Mouse (Mus musculus) c-Kit-positive CD71-positive TER-119-positive erythroid progenitor cells, embryonic 14.5 days (primary cell): Measurements from ENCODE around the gene Golph3.

ENCODE experiments used
- DNase-seq: peaks from one replicate; pipeline ENCODE4 v3.0.0-alpha.2; 2013; ENCODE audit warnings: low spot score

Golph3 gene

DNA sequence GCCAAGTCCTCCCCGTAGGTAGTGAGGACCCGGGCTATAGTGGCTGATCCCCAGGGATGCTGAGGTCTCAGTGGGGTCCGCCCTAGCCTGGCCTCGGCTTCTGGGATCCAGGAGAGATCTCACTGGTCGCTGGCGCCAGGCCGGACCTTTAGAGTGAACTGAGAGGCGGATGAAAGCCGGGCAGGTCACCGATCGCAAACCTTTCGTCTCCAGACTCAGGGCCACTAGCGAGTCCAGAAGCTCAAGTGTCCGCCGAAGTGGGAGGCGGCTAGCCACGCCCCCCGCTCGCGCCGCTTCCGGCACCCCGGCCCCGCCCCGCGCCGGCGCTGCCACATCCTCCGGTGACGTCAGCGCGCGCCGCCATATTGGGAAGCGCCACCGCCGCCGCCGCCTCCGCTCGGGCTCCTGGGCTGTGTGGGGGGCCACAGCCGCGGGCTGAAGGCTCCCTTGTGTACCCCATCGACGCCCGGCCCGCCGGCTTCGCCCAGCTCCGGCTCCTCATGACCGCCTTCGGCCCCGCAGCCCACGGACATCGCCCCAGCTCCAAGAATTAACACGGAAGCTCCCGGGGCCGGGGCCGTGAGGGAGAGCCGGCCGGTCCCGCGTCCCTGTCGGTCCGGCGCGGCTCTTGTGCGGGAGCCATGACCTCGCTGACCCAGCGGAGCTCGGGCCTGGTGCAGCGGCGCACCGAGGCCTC is at the start of gene Golph3:
Gene Golph3 (plus strand): TSS at position 360 of the 697 bp plus-strand sequence.
- peak; percentile 87 for DNase-seq

DNA sequence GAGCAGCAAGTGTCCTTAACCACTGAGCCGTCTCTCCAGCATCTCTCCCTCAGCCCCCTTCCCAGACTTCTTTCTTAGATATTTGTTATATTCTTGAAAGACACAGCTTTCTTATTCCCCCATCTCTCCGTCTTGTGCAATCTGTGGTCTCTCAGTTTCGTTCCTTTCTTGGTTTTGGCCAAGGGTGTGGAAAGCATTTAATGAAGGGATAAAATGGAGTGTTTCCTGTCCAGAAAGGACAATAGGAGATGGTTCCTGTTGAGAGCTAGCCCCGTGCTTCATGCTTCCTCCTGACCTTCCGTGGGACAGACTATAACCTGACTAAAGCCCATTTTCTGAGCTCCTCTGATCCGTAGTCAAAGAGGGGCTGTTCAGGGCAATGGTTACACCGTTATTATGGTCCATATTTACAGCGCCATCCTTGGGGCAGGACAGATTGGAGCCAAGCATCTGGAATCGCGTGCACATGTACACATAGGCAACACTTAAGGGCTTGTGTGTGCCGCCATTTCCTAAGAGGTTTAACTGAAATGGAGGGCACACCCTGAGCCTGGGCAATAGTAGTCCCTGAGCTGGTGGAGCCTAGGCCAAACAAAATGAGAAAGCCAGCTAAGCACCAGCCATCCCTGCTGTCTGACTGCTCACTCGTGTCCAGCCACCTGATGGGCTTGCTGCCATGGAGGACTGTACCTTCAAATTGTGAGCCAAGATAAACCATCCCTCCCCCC is 47.8 kb upstream of the Golph3 start:
- DNase-seq = no peak

DNA sequence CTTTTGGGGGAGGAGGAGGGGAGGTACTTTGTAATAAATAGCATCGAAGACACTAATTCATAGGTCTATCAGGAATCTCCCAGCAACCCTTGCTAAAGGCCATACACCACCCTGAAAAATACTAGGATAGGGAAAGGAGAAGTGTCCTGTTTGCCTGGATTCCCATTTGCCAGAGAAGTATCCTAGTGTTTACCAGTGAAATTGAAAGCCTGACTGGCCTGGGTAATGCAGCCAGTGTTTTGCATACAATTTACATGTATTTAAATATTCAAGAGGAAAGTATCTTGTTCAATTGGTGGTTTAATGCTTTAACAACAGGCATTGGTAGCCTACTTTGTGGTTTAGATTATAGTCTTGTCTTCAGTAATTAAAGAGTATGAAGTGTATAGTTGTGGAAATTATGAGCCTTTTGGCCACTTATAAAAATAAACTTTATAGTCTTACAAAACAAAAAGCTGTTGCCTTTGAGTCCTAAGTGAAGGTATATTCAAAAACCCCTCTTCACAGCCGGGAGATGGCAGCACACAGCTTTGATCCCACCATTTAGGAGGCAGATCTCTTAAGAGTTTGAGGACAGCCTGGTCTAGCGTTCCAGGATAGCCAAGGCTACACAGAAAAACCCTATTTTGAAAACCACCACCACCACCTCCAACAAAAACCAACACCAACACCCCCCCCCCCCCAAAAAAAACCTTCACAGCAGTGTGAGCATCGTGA is 47.0 kb upstream of the Golph3 start:
- DNase-seq = no peak

DNA sequence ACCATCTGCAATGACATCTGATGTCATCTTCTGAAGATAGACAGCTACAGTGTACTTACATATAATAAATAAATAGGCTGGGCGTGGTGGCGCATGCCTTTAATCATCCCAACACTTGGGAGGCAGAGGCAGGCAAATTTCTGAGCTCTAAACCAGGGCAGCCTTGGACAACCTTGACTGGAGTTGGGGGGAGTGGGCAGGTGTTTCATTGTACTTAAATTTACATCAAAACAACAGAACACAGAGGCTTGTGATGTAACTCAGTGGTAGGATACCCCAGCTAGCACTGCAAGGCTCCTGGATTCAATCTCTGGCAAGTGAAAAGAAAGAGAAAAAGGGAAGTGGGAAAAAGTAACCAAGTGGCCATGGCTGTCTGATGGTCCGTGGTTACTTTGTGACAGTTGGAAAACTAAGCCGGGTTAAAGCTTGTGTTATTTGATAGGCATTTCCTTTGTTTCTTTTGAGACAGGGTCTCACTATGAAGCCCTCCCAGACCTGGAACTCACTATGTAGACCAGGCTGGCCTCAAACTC is 46.1 kb upstream of the Golph3 start:
- DNase-seq = no peak

DNA sequence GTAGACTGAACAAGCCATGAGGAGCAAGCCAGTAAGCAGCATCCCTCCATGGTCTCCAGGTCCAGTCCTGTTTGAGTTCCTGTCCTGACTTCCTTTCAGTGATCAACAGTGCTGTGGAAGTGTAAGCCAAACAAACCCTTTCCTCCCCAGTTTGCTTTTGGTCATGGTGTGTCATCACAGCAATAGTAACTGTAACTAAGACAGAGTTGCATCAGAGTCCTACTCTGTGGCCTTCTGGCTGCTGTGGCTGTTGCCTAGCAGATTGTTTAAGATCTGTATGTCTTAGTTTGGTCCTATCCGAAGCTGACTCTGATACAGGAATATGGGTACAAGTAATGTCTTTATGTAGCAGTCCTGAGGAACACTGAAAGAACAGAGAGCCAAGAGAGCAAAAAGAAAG is 41.4 kb upstream of the Golph3 start:
- DNase-seq = no peak

DNA sequence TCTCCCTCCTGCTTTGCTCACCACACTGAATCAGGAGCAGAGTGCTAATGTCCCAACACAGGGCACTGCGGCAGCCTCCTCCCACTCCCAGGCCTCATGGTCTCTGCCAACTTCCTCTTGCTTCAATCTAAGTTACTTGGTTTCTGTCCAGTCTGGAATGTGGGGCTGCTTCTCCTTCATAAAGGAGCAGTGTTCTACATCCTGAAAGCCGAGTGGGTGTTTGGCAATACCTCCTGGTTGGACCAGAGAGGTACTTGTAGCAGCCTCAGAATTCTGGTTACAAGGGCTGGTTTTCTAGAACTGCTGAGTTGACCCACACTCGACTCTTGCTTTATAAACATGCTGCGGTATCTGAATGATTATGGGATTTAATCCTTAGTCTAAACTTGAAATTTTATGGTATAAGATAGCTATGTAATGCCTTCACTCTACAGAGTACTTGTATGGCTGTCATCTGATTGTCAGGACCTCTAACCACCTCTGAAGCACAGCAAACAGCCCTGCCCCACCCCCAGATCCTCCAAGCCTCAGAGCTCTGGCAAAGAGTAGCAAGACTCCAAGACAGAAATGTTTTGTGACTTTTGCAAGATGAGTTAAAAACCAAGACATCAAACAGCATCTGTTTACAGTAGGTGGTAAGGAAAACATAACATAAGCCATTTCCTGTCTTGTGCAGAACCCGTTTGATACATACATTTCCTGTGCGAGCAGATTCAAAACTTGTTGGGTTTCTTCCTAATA is 36.3 kb upstream of the Golph3 start:
- DNase-seq = no peak

DNA sequence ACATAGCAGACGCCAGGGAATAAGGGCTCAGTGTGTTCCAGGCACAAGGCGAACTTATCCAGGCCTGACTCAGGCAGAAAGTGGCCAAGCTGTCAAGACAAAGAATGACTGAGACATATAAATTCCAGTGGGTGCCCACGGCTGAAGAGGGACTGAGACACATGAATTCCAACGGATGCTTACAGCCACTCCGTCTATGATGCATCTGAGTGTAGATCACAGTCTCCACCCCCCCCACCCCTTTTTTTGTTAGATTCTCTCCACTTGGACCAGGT is 35.8 kb upstream of the Golph3 start:
- no peak for DNase-seq

DNA sequence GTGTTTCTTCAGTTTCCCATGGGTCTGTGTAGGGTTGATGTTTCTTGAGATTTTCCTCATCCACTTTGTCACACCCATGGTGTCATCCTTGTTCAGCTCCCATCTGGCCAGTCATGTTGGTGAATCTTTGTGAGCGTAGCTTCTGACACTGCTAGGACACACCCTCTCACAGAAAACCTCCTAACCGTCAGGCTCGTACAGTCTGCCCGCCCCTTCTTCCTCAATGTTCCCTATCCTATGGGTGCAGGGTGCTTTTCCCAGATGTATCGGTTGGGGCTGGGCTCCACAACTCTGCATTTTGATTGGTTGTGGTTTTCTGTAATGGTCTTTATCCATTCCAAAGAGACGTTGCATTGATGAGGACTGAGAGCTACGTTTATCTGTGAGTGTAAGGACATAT is 30.9 kb upstream of the Golph3 start:
- DNase-seq = no peak

DNA sequence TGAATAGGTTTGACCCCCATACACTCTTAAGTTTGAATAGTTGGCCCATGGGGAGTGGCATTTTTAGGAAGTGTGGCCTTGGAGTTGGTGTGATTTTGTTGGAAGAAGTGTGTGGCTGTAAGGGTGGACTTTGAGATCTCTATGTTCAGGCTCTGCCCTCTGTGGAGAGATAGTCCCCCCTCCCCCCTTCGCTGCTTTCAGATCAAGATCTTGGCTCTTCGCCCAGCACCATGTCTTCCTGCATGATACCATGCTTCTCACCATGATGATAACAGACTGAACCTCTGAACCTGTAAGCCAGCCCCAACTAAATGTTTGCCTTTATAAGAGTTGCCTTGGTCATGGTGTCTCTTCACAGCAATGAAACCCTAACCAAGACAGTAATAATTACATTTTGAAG is 29.5 kb upstream of the Golph3 start:
- DNase-seq = no peak

DNA sequence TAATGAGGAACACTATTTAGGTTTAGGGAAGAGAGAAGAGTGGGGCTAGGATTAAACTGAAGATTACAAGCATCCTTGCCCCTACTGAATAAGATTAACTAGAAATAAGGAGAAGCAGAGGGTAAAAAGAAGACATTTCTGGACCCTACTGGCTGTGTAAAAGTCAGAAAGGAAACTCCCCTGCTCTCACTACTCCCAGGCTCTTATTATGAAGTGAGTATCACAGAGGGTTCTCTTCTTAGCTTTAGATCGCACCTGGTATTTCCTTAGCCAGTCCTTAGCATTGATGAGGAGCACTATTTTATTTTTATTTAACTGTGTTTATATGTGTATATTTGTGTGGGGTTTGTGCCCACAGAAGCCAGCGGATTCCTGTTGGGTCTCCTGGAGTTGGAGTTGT is 25.0 kb upstream of the Golph3 start:
- DNase-seq = no peak

DNA sequence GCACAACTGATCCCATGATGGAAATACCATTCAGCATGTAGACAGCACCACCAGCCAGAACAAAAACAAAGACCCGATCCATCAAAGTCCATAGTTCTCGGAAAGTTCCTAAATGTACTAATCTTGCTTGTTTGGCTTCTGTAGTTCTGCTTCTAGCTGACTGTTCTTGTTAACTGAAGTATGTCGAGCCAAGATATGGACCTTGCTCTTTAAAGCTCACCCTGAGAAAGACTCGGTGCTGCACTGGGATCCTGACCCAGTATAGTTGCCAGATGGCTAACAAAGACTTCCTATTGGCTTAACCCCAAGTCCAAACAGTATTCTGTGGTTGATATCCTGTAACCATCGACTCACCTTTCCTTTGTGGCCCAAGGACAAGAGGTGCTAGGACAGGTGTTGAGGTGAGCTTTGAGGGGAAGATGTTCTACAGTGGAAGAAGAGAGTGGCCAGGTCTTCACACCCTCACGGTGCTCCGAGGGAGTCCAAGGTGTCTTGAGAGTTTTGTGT is 23.0 kb upstream of the Golph3 start:
- no peak for DNase-seq

DNA sequence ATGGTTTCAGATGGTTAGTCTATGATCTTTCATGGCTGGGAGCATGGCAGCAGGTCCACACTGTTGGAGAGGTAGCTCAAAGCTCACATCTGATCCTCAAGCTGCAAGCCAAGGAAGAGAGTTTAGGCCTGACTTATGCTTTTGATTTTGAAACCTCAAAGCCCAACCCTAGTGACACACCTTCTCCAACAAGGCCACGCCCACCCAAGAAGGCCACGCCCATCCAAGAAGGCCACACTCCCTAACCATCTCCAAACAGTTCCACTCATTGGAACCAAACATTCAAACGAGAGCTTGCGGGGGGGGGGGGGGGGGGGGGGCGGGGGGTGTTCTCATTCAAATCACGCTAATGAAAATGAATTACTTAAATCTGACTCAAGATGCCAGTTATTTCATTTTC is 19.5 kb upstream of the Golph3 start:
- no peak for DNase-seq

DNA sequence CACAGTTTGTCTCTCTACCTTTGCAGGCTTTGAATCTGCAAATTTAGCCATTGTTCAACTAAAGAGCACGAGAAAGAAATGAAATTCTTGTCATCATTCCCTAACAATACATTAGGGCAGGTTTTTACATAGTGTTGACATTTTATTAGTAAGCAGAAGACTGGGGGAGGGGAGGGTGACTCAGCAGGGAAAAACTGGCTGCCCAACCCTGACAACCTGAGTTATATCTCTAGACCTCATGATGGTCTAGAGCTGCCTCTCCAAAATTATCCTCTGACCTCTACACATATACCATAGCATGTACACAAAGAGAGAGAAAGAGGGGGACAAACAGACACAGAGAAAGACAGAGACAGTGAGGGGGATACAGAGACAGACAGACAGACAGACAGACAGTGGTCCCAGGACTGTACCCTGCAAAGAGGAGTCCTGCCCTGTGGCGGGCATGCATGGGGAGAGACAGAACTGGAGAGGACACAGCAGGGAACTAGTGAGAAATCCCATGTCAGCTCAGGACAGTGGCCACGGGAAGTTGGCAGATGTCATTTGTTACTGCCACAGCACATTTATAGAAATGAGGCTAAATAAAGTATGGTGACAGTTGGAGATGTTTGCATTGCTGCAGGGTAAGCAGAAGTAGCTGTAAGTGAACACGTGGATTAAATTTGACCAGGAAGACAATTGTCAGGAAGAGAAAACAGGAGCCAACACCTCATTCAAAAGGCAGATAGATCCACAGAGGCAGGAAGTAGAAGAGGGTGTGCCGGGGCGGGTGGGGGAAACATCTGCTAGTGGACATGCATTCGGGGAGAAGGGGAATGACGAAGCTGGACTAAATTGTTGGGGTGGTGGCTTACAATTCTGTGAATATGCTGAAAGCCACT is 14.8 kb upstream of the Golph3 start:
- DNase-seq = no peak

DNA sequence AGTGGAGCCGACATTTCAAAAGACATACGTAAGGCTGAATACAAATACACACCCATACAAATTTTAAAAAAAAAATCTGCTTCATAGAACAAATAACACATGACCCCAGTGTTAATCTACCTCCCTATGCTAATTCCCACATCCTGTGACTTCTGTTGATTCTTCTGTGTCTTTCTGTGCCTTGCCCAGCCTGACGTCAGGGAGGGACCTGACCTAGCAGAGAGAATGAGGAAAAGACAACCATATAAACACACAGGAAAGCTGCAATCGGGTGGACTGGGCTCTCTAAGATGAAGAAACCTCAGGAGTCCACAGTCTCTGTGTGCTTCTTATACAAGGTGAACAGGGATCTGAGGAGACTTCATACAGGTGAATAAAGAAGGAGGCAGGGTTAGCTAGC is 14.1 kb upstream of the Golph3 start:
- no peak for DNase-seq

DNA sequence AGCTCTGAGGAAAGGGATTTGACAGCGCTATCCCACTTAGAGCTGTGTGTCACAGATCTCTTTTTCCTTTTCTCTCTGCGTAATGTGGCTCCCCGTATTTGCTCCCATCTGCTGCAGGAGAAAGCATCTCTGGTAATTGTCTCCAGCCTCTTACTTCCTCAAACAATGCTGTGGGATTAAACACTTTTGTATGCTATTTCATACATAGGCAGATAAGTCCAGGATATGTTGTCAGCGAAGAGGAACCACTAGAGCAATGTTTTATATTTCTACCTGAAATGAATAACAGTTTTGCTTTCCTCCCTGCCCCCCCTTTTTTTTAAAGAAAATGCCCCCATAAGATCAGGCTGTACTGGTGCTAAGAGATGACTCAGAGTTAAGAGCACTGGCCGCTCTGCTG is 12.7 kb upstream of the Golph3 start:
- DNase-seq = no peak

DNA sequence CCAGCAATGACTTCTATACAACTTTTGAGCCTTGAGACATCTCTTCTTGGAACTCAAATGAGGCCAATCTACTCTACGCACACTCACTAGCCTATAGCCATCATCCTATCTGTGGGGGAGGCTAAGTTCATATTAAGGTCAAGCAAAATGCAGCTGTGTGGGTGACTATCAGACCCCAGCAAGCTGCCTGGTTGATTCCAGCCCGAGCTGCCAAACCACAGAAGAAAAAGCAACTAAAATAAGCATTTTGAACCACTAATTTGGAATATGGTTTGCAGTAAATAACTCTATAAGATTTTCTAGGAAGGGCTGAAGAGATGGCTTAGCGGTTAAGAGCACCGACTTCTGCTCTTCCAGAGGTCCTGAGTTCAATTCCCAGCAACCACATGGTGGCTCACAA is 10.6 kb upstream of the Golph3 start:
- DNase-seq = no peak

DNA sequence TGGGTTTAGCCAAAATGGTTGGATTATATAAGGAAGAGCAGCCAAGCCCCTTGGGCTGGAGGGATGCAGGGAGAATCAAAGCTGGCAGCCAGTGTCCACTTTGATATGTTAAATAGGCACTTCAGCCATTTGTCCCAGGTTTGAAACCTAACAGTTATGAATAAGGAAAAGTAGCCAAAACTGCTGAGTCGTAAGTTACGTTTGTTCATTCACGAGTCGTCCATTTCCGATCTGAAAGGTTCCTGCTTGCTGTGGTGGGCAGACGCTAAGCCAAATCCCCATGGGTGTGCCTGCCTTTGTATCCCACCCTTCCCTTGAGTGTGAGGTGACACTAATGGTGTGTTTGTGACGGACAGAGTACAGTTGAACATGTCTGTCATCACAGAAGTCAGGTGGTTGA is 9.8 kb upstream of the Golph3 start:
- no peak for DNase-seq

DNA sequence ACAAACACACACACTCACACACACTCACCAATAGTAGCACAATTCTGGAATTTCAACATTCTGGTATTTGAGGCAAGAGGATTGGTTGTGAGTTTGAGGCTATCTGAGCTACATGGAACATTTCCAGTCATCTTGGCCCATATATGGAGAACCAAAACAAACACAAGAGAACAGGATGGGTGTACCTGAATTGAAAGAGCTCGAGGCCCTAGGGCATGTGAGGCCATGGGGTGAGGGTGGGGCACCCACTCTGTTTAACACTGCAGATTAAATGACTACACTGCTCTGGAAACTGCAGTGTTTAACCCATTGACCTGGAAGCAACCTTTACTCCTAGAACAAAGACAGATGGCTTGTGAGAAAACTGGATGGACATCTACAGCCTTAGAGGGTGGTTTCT is 8.0 kb upstream of the Golph3 start:
- DNase-seq = no peak

DNA sequence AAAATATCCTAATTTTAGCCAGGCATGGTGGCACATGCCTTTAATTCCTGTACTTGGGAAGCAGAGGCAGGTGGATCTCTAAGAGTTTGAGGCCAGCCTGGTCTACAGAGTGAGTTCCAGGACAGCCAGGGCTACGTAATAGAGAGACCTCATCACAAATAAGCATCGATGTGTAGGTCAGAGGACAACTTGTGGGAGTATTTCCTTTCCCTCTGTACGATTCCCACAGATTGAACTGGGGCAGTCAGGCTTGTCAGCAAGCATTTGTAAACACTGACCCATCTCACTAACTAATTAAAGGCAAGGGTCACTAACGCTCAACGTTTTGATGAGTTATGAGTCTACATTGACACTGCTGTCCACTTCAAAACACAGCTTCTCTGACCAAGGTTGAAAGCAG is 6.7 kb upstream of the Golph3 start:
- DNase-seq = no peak

DNA sequence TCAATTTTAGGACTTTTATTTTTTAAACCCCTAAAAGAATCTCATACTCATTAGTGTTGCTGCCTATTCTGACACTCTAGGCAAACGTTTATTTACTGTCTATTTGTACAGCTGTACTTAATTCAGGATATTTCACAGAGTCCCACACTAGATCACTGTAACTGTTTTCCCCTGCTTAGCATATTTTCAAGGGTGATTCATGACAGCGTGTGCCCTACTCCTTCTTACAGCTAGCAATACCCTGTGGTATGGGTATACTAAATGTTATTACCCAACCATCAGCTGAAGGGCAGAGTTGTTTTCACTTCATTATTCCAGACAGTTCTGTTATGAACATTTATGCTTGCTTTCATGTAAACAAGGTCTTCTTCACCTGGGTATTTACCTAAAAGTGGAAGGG is 5.3 kb upstream of the Golph3 start:
- DNase-seq = no peak

DNA sequence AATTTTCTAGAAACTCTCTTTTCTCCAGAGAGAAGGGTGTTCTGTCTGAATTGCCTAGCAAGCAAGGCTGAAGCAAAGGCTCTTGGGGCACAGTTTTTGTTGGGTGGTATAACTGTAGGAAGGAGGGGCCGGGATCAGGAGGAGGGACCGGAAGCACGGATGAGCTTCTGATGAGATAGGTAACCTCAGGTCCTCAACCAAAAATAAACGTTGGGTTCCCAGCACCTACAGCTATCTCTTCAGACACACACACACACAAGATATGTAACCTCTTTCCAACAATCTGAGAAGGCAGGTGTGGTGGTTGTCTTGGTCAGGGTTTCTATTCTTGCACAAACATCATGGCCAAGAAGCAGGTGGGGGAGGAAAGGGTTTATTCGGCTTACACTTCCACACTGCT is 4.0 kb upstream of the Golph3 start:
- no peak for DNase-seq
